Mouse (Mus musculus) brain, embryonic 14.5 days (tissue): ENCODE results near the gene Gm42417.

Source experiments
- CTCF ChIP-seq: fragments of 200-500 bp; IDR thresholded peaks from 2 replicates; pipeline ENCODE4 v1.5.1; 2012; ENCODE audit warnings: inconsistent platforms, mild to moderate bottlenecking, moderate library complexity, borderline replicate concordance; ENCODE audit not compliant: insufficient read depth, insufficient read length; ENCODE audit errors: extremely low read depth
- POLR2A ChIP-seq: fragments of 200-500 bp; IDR thresholded peaks from 2 replicates; pipeline ENCODE4 v1.6.1; 2012; ENCODE audit warnings: mild to moderate bottlenecking, inconsistent platforms, borderline replicate concordance; ENCODE audit not compliant: poor library complexity, insufficient read depth, insufficient read length, severe bottlenecking; ENCODE audit errors: extremely low read depth

DNA sequence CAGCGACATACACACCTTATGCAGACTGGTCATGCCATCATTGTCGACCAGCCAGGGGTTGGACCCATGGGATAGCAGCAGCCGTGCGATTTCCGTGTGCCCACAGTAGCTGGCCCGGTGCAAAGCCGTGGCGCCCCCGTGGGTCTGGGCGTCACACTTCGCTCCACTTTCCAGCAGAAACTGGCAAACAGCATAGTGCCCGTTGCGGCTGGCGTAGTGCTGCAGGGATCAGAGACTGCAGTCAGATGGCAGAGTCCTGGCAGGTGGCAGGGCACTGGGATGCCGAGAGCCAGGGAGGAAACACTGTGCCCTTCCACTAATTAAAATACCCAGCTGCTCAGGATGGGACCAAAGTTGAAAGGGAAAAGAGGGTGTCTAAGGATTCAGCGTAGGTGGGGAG is 2.6 kb upstream of the Gm42417 start:
- no peak for TF ChIP-seq POLR2A
- TF ChIP-seq CTCF = no peak
